In genomic region chr7:122575056-122575455, GRCm38 (mm10) we compare ENCODE assay signal across 18 mouse cellular contexts.
DNase-seq lines count a peak whose midpoint lies in the region; ATAC-seq lines count a peak whose summit lies in the region.
"Had no signal": no experiment of that assay in that cellular context is flagged by ENCODE, and none has a peak within 500 bp of the region (broad histone marks: within the 10 kb centered on the region; RNA-seq: fewer than 3 reads in every experiment).

No protein-coding gene starts in this region.

- H3K36me3 ChIP-seq in kidney, embryonic 16.5 days (ENCODE audit: insufficient read depth, low read length) = no peaks in the 10 kb centered on the region
- H3K36me3 ChIP-seq in embryonic facial prominence, embryonic 10.5 days (replicated peaks) = no peaks in the 10 kb centered on the region
- H3K36me3 ChIP-seq: embryonic facial prominence, embryonic 12.5 days; forebrain, embryonic 15.5 days; heart, embryonic 13.5 days; hindbrain, embryonic 13.5 days had no signal

- no peak overlapping the region for H3K27ac ChIP-seq in kidney, embryonic 16.5 days (ENCODE audit: low read length)
- peak overlapping the region; percentile 52; the same call in 1 of the 2 replicates for H3K27ac ChIP-seq in embryonic facial prominence, embryonic 10.5 days (replicated peaks)
- H3K27ac ChIP-seq: embryonic facial prominence, embryonic 12.5 days; forebrain, embryonic 15.5 days; heart, embryonic 13.5 days; hindbrain, embryonic 13.5 days; hindbrain, postnatal 0 days had no signal

- no peaks in the 10 kb centered on the region for H3K27me3 ChIP-seq in kidney, embryonic 16.5 days (ENCODE audit: insufficient read depth, low read length)
- no peaks in the 10 kb centered on the region for H3K27me3 ChIP-seq in embryonic facial prominence, embryonic 10.5 days (replicated peaks; ENCODE audit: low read depth, poor library complexity, severe bottlenecking)
- H3K27me3 ChIP-seq: embryonic facial prominence, embryonic 12.5 days; forebrain, embryonic 15.5 days; heart, embryonic 13.5 days; hindbrain, embryonic 13.5 days; Patski had no signal

- H3K4me1 ChIP-seq in kidney, embryonic 16.5 days (ENCODE audit: insufficient read depth, low read length) = 0 out of 2 replicates have a peak, but pooled peaks cover 2% of the 10 kb centered on the region
- H3K4me1 ChIP-seq in embryonic facial prominence, embryonic 10.5 days = peaks cover 13% of the 10 kb centered on the region
- H3K4me1 ChIP-seq: hindbrain, embryonic 13.5 days had no signal

- intact Hi-C loops in heart, postnatal 36 days (cut with DNase I) = no loop called here

- no peak overlapping the region for H3K4me3 ChIP-seq in kidney, embryonic 16.5 days (ENCODE audit: low read length)
- H3K4me3 ChIP-seq in embryonic facial prominence, embryonic 10.5 days = no peak overlapping the region
- H3K4me3 ChIP-seq: embryonic facial prominence, embryonic 12.5 days; forebrain, embryonic 15.5 days; heart, embryonic 13.5 days; hindbrain, embryonic 13.5 days had no signal

- DNase-seq in heart, adult 11 months = peak; percentile 66
- DNase-seq in heart, postnatal 36 days = no peak
- DNase-seq in kidney, postnatal 10 days = no peak
- peak; percentile 27 for DNase-seq in MN1 (ENCODE audit: low spot score)
- DNase-seq in embryonic facial prominence, embryonic 10.5 days (ENCODE audit: low spot score) = no peak
- no peak for DNase-seq in right cerebral cortex, postnatal 25 days
- DNase-seq: adrenal gland, postnatal 14 days; cerebellum, adult 18-20 months; cerebellum, postnatal 10 days; gastrocnemius, postnatal 14 days had no signal

- WGBS in kidney, embryonic 16.5 days = 84% methylated on average over 5 of the region's 5 CpGs
- 89% methylated on average over 5 of the region's 5 CpGs for WGBS in embryonic facial prominence, embryonic 10.5 days

- 0 out of 2 replicates have a peak, but pooled peaks have one; percentile 39 for ATAC-seq in kidney, embryonic 16.5 days (ENCODE audit: low FRiP score, low TSS enrichment)
- ATAC-seq: activated CD4-positive, CD25-positive, alpha-beta regulatory T cell, adult 4 months; forebrain, embryonic 15.5 days; Patski had no signal

- H3K9ac ChIP-seq in kidney, embryonic 16.5 days (replicated peaks; ENCODE audit: low read length) = no peak overlapping the region
- H3K9ac ChIP-seq: embryonic facial prominence, embryonic 12.5 days; forebrain, embryonic 15.5 days; heart, embryonic 13.5 days; hindbrain, embryonic 13.5 days had no signal

- H3K4me2 ChIP-seq in kidney, embryonic 16.5 days (replicated peaks; ENCODE audit: low read depth, low read length) = no peak overlapping the region
- H3K4me2 ChIP-seq: embryonic facial prominence, embryonic 12.5 days; forebrain, embryonic 15.5 days; heart, embryonic 13.5 days; hindbrain, embryonic 13.5 days had no signal

- no peaks in the 10 kb centered on the region for H3K9me3 ChIP-seq in kidney, embryonic 16.5 days (ENCODE audit: low read length)
- H3K9me3 ChIP-seq in embryonic facial prominence, embryonic 10.5 days = no peaks in the 10 kb centered on the region
- H3K9me3 ChIP-seq: embryonic facial prominence, embryonic 12.5 days; forebrain, embryonic 15.5 days; heart, embryonic 13.5 days; hindbrain, embryonic 13.5 days had no signal

Comparison
In these comparisons a context has a peak if more than half of its experiments do, and no peak if none do; other contexts are left out.
1. DNase-seq: peak in heart, adult 11 months (single experiment) and MN1 (single experiment); none in heart, postnatal 36 days (0 of 2), kidney, postnatal 10 days (single experiment), embryonic facial prominence, embryonic 10.5 days (single experiment) and right cerebral cortex, postnatal 25 days (single experiment).